Mouse (Mus musculus) layer of hippocampus, postnatal 36 days (tissue): ENCODE results near the gene Zfp385a. TPM values are rescaled to one million over a fixed set of nuclear protein-coding genes. Genes with fewer than 3 reads are reported as not detected.

ENCODE experiments used
- DNase-seq, 2 experiments: peaks; one replicate each; pipeline ENCODE4 v3.0.0; 2022
- total RNA-seq, 2 experiments: library from RNA; stranded (reverse); gene quantifications; 2 replicates each; pipeline ENCODE4 v1.2.3; 2021

The Zfp385a gene
- total RNA-seq, 2 experiments from 2014 or later: 38.7 to 39.7 TPM

GRCm38 (mm10) chr15:103335488-103336235 lies 4.2 kb downstream of the Zfp385a start:
- DNase-seq: no peak

GRCm38 (mm10) chr15:103335040-103335439 lies 4.9 kb downstream of the Zfp385a start:
- no peak for DNase-seq

- no peak for DNase-seq
Observed at GRCm38 (mm10) chr15:103334194-103334593, 5.7 kb downstream of the Zfp385a start.

GRCm38 (mm10) chr15:103333738-103334137 lies 6.2 kb downstream of the Zfp385a start:
- DNase-seq: no peak

GRCm38 (mm10) chr15:103333081-103333615 lies 6.7 kb downstream of the Zfp385a start:
- DNase-seq: no peak

GRCm38 (mm10) chr15:103323455-103324247 lies 16.2 kb downstream of the Zfp385a start:
- DNase-seq: peak; percentile 83 to 86

- DNase-seq: peak in 1 of 2 experiments; percentile 48
Observed at GRCm38 (mm10) chr15:103323070-103323454, 16.8 kb downstream of the Zfp385a start.

GRCm38 (mm10) chr15:103322396-103322795 lies 17.5 kb downstream of the Zfp385a start:
- DNase-seq: no peak

GRCm38 (mm10) chr15:103321076-103321475 lies 18.8 kb downstream of the Zfp385a start:
- no peak for DNase-seq

GRCm38 (mm10) chr15:103318201-103318816 lies 21.6 kb downstream of the Zfp385a start:
- DNase-seq: no peak

- DNase-seq: no peak
Observed at GRCm38 (mm10) chr15:103317731-103318130, 22.2 kb downstream of the Zfp385a start.

- no peak for DNase-seq
Observed at GRCm38 (mm10) chr15:103317120-103317519, 22.8 kb downstream of the Zfp385a start.

GRCm38 (mm10) chr15:103315979-103316776 lies 23.7 kb downstream of the Zfp385a start:
- no peak for DNase-seq

- DNase-seq: peak; percentile 68
Observed at GRCm38 (mm10) chr15:103315011-103315502, 24.8 kb downstream of the Zfp385a start.

GRCm38 (mm10) chr15:103314181-103314580 lies 25.7 kb downstream of the Zfp385a start:
- no peak for DNase-seq

GRCm38 (mm10) chr15:103313495-103314095 lies 26.3 kb downstream of the Zfp385a start:
- peak in 1 of 2 experiments; percentile 54 for DNase-seq

- no peak for DNase-seq
Observed at GRCm38 (mm10) chr15:103310365-103310910, 29.5 kb downstream of the Zfp385a start, which contains the start of gene Gpr84. Gene Gpr84 (minus strand): TSS chr15:103310612.

- DNase-seq: no peak
Observed at GRCm38 (mm10) chr15:103308876-103309580, 30.9 kb downstream of the Zfp385a start.

- no peak for DNase-seq
Observed at GRCm38 (mm10) chr15:103308056-103308875, 31.6 kb downstream of the Zfp385a start.
